Mouse (Mus musculus) embryonic fibroblast, embryonic 13.5 days (primary cell): Measurements from ENCODE around the gene Supt6.
A peak's percentile ranks its signal among the peaks of the same experiment; 100 is the strongest.

Experiments
- CTCF ChIP-seq: IDR thresholded peaks from 2 replicates; pipeline ENCODE4 v1.5.1; 2011; ENCODE audit warnings: mild to moderate bottlenecking, control low read depth, low read length, moderate library complexity, borderline replicate concordance; ENCODE audit not compliant: insufficient read depth
- POLR2A ChIP-seq: IDR thresholded peaks from 2 replicates; pipeline ENCODE4 v1.6.1; 2011; ENCODE audit warnings: low read depth, mild to moderate bottlenecking, control low read depth, low read length, moderate library complexity

GRCm38 (mm10) chr11:78189234-78190040 lies 56.4 kb downstream of the Supt6 start:
- TF ChIP-seq CTCF, result no peak
- peak; percentile 65 for TF ChIP-seq POLR2A
